In genomic region chr14:20970927-20971326, GRCm38 (mm10) we compare ENCODE assay signal across 8 mouse cellular contexts. TPM values are rescaled to one million over a fixed set of nuclear protein-coding genes. Genes with fewer than 3 reads are reported as not detected.
DNase-seq lines count a peak whose midpoint lies in the region; ATAC-seq and TF ChIP-seq lines count a peak whose summit lies in the region.
"Had no signal": no experiment of that assay in that cellular context is flagged by ENCODE, and none has a peak within 500 bp of the region (broad histone marks: within the 10 kb centered on the region; RNA-seq: fewer than 3 reads in every experiment).

No protein-coding gene starts in this region.

- 24% methylated on average over 9 of the region's 9 CpGs for WGBS in forebrain, postnatal 0 days

- no peak overlapping the region; the same call in 1 of the 2 replicates for H3K27ac ChIP-seq in forebrain, postnatal 0 days (ENCODE audit: low read depth, low read length)
- H3K27ac ChIP-seq: liver, embryonic 14.5 days had no signal

- H3K9me3 ChIP-seq in forebrain, postnatal 0 days (ENCODE audit: low read length) = no peaks in the 10 kb centered on the region

- H3K9ac ChIP-seq in forebrain, postnatal 0 days = no peak overlapping the region
- H3K9ac ChIP-seq: liver, embryonic 14.5 days had no signal

- no peak overlapping the region for H3K4me3 ChIP-seq in forebrain, postnatal 0 days (ENCODE audit: low read depth, low read length)

- no peaks in the 10 kb centered on the region for H3K36me3 ChIP-seq in forebrain, postnatal 0 days (ENCODE audit: insufficient read depth)

- ATAC-seq in forebrain, postnatal 0 days = peak; percentile 89

- peak; percentile 48 for DNase-seq in right cerebral cortex, adult 18-20 months
- DNase-seq in right cerebral cortex, postnatal 14 days = no peak
- DNase-seq in forebrain, postnatal 0 days = peak; percentile 87
- peak; percentile 37 to 56 for DNase-seq in layer of hippocampus, postnatal 10 days (ENCODE audit: low spot score in 2 of 2)
- DNase-seq in c-Kit-positive CD71-positive TER-119-positive erythroid progenitor cells, embryonic 14.5 days (ENCODE audit: low spot score) = no peak
- no peak for DNase-seq in urinary bladder, postnatal 10 days (ENCODE audit: low spot score)
- no peak for DNase-seq in adrenal gland, adult 8-10 months

- TF ChIP-seq CTCF in forebrain, postnatal 0 days (IDR thresholded peaks at IDR 0.05; ENCODE audit: low read depth) = no peak

- no peaks in the 10 kb centered on the region for H3K27me3 ChIP-seq in forebrain, postnatal 0 days (ENCODE audit: insufficient read depth, low read length)

- H3K4me1 ChIP-seq in forebrain, postnatal 0 days (ENCODE audit: insufficient read depth) = 0 out of 2 replicates have a peak, but pooled peaks cover 4% of the 10 kb centered on the region

- no peak overlapping the region for H3K4me2 ChIP-seq in forebrain, postnatal 0 days (ENCODE audit: low read depth)

RNA-seq across cellular contexts. Expression of gene Vcl, which starts 41.7 kb away (rescaled TPM):
- total RNA-seq in forebrain, postnatal 0 days (2014; rRNA removed) = 15.5 and 21.6 TPM in 2 replicates
- polyA plus RNA-seq in forebrain, postnatal 0 days (2015; fragmentation: Nextera tagmentation; extraction: Ambion mirVana) = 4.4 and 6.6 TPM in 2 replicates
- 10 to 100 TPM; 34.4 to 40.2 TPM for total RNA-seq in layer of hippocampus, postnatal 10 days (2021)
- total RNA-seq in adrenal gland, adult 8-10 months (2022) = 100 to 1,000 TPM in 2 of 4 experiments, 10 to 100 TPM in 2; 78.2 to 176 (median 131) TPM

Comparison
In these comparisons a context has a peak if more than half of its experiments do, and no peak if none do; other contexts are left out.
1. DNase-seq: peak in right cerebral cortex, adult 18-20 months (single experiment), forebrain, postnatal 0 days (single experiment) and layer of hippocampus, postnatal 10 days (2 of 2); none in right cerebral cortex, postnatal 14 days (single experiment), c-Kit-positive CD71-positive TER-119-positive erythroid progenitor cells, embryonic 14.5 days (single experiment), urinary bladder, postnatal 10 days (single experiment) and adrenal gland, adult 8-10 months (single experiment).